Mouse (Mus musculus): ENCODE results near the gene Omd. TPM values are rescaled to one million over a fixed set of nuclear protein-coding genes. Genes with fewer than 3 reads are reported as not detected.

Gene Omd
- polyA plus RNA-seq, 1 experiment from 2014 or later: 4.0 TPM

- no peak overlapping the region for H3K4me2 ChIP-seq (replicated peaks)
- H3K27ac ChIP-seq: no peak overlapping the region
- H3K27me3 ChIP-seq: no peaks in the 10 kb centered on the region
- no peaks in the 10 kb centered on the region for H3K9me3 ChIP-seq
- H3K4me1 ChIP-seq: no peaks in the 10 kb centered on the region
- no peak overlapping the region for H3K4me3 ChIP-seq
- ATAC-seq (ENCODE audit: low FRiP score, low read depth): no peak
- H3K9ac ChIP-seq: no peak overlapping the region
- H3K36me3 ChIP-seq: peaks cover 21% of the 10 kb centered on the region
Observed at GRCm38 (mm10) chr13:49618365-49618764, 36.1 kb downstream of the Omd start.

- H3K4me2 ChIP-seq (replicated peaks): no peak overlapping the region
- H3K27me3 ChIP-seq: no peaks in the 10 kb centered on the region
- no peak overlapping the region for H3K9ac ChIP-seq
- H3K4me1 ChIP-seq: no peaks in the 10 kb centered on the region
- H3K27ac ChIP-seq: no peak overlapping the region
- H3K4me3 ChIP-seq: no peak overlapping the region
- WGBS: 72% methylated on average over 1 of the region's 1 CpGs
- ATAC-seq (ENCODE audit: low FRiP score, low read depth): no peak
- H3K36me3 ChIP-seq: peaks cover 11% of the 10 kb centered on the region
- H3K9me3 ChIP-seq: no peaks in the 10 kb centered on the region
Observed at GRCm38 (mm10) chr13:49623216-49623615, 41.0 kb downstream of the Omd start.

- Histone ChIP-seq H3K36me3 (no peaks in the 10 kb centered on the region), H3K4me1 (no peaks in the 10 kb centered on the region), H3K27ac (no peak overlapping the region), H3K4me3 (no peak overlapping the region), H3K9me3 (no peaks in the 10 kb centered on the region), H3K9ac (no peak overlapping the region), H3K27me3 (no peaks in the 10 kb centered on the region), H3K4me2 (replicated peaks) (no peak overlapping the region)
- no peak for ATAC-seq (ENCODE audit: low FRiP score, low read depth)
Observed at GRCm38 (mm10) chr13:49628167-49628566, 45.9 kb downstream of the Omd start.

- Histone ChIP-seq H3K4me1 (no peaks in the 10 kb centered on the region), H3K4me2 (replicated peaks) (no peak overlapping the region), H3K27me3 (no peaks in the 10 kb centered on the region), H3K36me3 (no peaks in the 10 kb centered on the region), H3K9me3 (no peaks in the 10 kb centered on the region), H3K27ac (0 out of 2 replicates have a peak overlapping the region, but pooled peaks have one; percentile 28), H3K4me3 (no peak overlapping the region), H3K9ac (no peak overlapping the region)
- ATAC-seq (ENCODE audit: low FRiP score, low read depth): no peak
- 95% methylated on average over 2 of the region's 2 CpGs for WGBS
Observed at GRCm38 (mm10) chr13:49629076-49629475, 46.8 kb downstream of the Omd start.

GRCm38 (mm10) chr13:49639965-49640364 lies 57.7 kb downstream of the Omd start:
- 97% methylated on average over 2 of the region's 2 CpGs for WGBS
- ATAC-seq (ENCODE audit: low FRiP score, low read depth): no peak

More at GRCm38 (mm10) chr13:49639965-49640364, 57.7 kb downstream of the Omd start:
- Histone ChIP-seq H3K27me3 (no peaks in the 10 kb centered on the region), H3K4me3 (no peak overlapping the region), H3K36me3 (peaks cover 3% of the 10 kb centered on the region; the same call in 1 of the 2 replicates), H3K9ac (no peak overlapping the region), H3K27ac (no peak overlapping the region), H3K4me1 (peaks cover 3% of the 10 kb centered on the region; the same call in 1 of the 2 replicates), H3K9me3 (no peaks in the 10 kb centered on the region), H3K4me2 (replicated peaks) (no peak overlapping the region)

Other genes starting within 250 kb of the Omd start
- gene Bicd2, start 240.9 kb upstream of the Omd start, polyA plus RNA-seq (2015; fragmentation: Nextera tagmentation; extraction: Ambion mirVana): 34.2 and 36.6 TPM in 2 replicates
- gene Ippk, start 161.2 kb upstream of the Omd start, polyA plus RNA-seq (2015; fragmentation: Nextera tagmentation; extraction: Ambion mirVana): 13.9 and 14.3 TPM in 2 replicates
- 1.2 and 1.5 TPM in 2 replicates for gene Tes3-ps, start 89.1 kb upstream of the Omd start, polyA plus RNA-seq (2015; fragmentation: Nextera tagmentation; extraction: Ambion mirVana)
- 1.4 and 1.9 TPM in 2 replicates for gene Ecm2, start 77.7 kb upstream of the Omd start, polyA plus RNA-seq (2015; fragmentation: Nextera tagmentation; extraction: Ambion mirVana)
- 41.4 and 48.2 TPM in 2 replicates for gene Aspn, start 38.0 kb upstream of the Omd start, polyA plus RNA-seq (2015; fragmentation: Nextera tagmentation; extraction: Ambion mirVana)
- gene Ogn, start 25.6 kb downstream of the Omd start, polyA plus RNA-seq (2015; fragmentation: Nextera tagmentation; extraction: Ambion mirVana): 150 and 159 TPM in 2 replicates
- gene Cenpp, start 70.3 kb downstream of the Omd start, polyA plus RNA-seq (2015; fragmentation: Nextera tagmentation; extraction: Ambion mirVana): 24.3 and 30.9 TPM in 2 replicates
- 18.7 and 19.0 TPM in 2 replicates for gene Nol8, start 70.6 kb downstream of the Omd start, polyA plus RNA-seq (2015; fragmentation: Nextera tagmentation; extraction: Ambion mirVana)
- gene Iars, start 99.6 kb downstream of the Omd start, polyA plus RNA-seq (2015; fragmentation: Nextera tagmentation; extraction: Ambion mirVana): 66.0 and 71.3 TPM in 2 replicates
- gene Gm30302, start 216.5 kb downstream of the Omd start, polyA plus RNA-seq (2015; fragmentation: Nextera tagmentation; extraction: Ambion mirVana): not detected in 2 replicates

Data from limb, embryonic 13.5 days (tissue).